Mouse (Mus musculus) liver, adult 2 months (tissue): ENCODE data around the gene Ankib1. TPM values are rescaled to one million over a fixed set of nuclear protein-coding genes. Genes with fewer than 3 reads are reported as not detected.

Source experiments
- DNase-seq: peaks from one replicate; pipeline ENCODE4 v3.0.0-alpha.2; 2011; ENCODE audit warnings: low read depth, low spot score; ENCODE audit errors: extremely low read depth
- H3K27ac ChIP-seq: fragments of 200-500 bp; replicated peaks from 2 replicates; pipeline ENCODE4 v1.5.1; 2012; ENCODE audit warnings: low read depth, mild to moderate bottlenecking, control low read depth, inconsistent platforms, low read length; ENCODE audit not compliant: insufficient read depth
- H3K27me3 ChIP-seq: fragments of 200-500 bp; 2 replicates; pipeline ENCODE4 v1.6.1; 2012; ENCODE audit warnings: mild to moderate bottlenecking, moderate library complexity, low read length, inconsistent platforms; ENCODE audit not compliant: control insufficient read depth, insufficient read depth
- H3K36me3 ChIP-seq: fragments of 200-500 bp; 2 replicates; pipeline ENCODE4 v1.6.1; 2012; ENCODE audit warnings: low read length, inconsistent platforms; ENCODE audit not compliant: control insufficient read depth, insufficient read depth
- H3K4me1 ChIP-seq: fragments of 200-500 bp; 2 replicates; pipeline ENCODE4 v1.6.1; 2011; ENCODE audit warnings: low read length; ENCODE audit not compliant: control insufficient read depth, insufficient read depth
- H3K4me3 ChIP-seq: fragments of 200-500 bp; 2 replicates; pipeline ENCODE4 v1.5.1; 2011; ENCODE audit warnings: low read depth, mild to moderate bottlenecking, control low read depth, low read length, moderate library complexity; ENCODE audit not compliant: insufficient read depth
- H3K79me2 ChIP-seq: fragments of 200-500 bp; 2 replicates; pipeline ENCODE4 v1.6.1; 2012; ENCODE audit warnings: inconsistent platforms, mild to moderate bottlenecking, low read length, moderate library complexity; ENCODE audit not compliant: control insufficient read depth, insufficient read depth
- H3K9ac ChIP-seq: fragments of 200-500 bp; 2 replicates; pipeline ENCODE4 v1.6.1; 2012; ENCODE audit warnings: low read depth, mild to moderate bottlenecking, control low read depth, inconsistent platforms, low read length
- CTCF ChIP-seq: fragments of 200-500 bp; IDR thresholded peaks from 2 replicates; pipeline ENCODE4 v1.5.1; 2011; ENCODE audit warnings: low read depth, low read length, control low read depth
- POLR2A ChIP-seq: fragments of 200-500 bp; IDR thresholded peaks from 2 replicates; pipeline ENCODE4 v1.6.1; 2011; ENCODE audit warnings: low read length, control low read depth; ENCODE audit not compliant: insufficient read depth; ENCODE audit errors: extremely low read depth
- WGBS: fragments of 180-500 bp; shearing (Covaris S2); methylation state at CpG from one replicate; pipeline ENCODE4 v1.1.7; 2018; 5-methylcytosine and 5-hydroxymethylcytosine counted together
- polyA plus RNA-seq: library from polyadenylated mRNA; depleted of rRNA; stranded (reverse); fragments of >200 nt; gene quantifications from 2 replicates; pipeline ENCODE4 v1.2.3, GENCODE M21; 2012; rRNA removed
- total RNA-seq: library from RNA; depleted of rRNA; stranded (reverse); fragments of >200 nt; gene quantifications from 2 replicates; pipeline ENCODE4 v1.2.3, GENCODE M21; 2014; rRNA removed

Ankib1 gene
- total RNA-seq (15.9 and 16.0 TPM in 2 replicates), polyA plus RNA-seq (4.0 and 4.4 TPM in 2 replicates)

GRCm38 (mm10) chr5:3802433-3803291 is at the start of gene Ankib1, which contains the start of gene Krit1:
TSS of gene Ankib1 (minus strand) at chr5:3802925.
TSS of gene Krit1 (plus strand) at chr5:3803184.
- peaks cover 9% of the 10 kb centered on the region for H3K4me1 ChIP-seq
- WGBS = under 1% methylated on average over 106 of the region's 109 CpGs
- TF ChIP-seq POLR2A (peak; percentile 39; the same call in 1 of the 2 replicates), CTCF (no peak)

GRCm38 (mm10) chr5:3845026-3845425 is 42.3 kb upstream of the Ankib1 start, which contains the start of gene Lrrd1:
TSS of gene Lrrd1 (plus strand) at chr5:3845173.
- Histone ChIP-seq H3K4me3 (no peak within 1 kb of the TSS), H3K79me2 (no peaks in the 10 kb centered on the region), H3K9ac (no peak within 1 kb of the TSS), H3K27me3 (no peaks in the 10 kb centered on the region), H3K4me1 (no peaks in the 10 kb centered on the region), H3K27ac (no peak within 1 kb of the TSS), H3K36me3 (peaks cover 18% of the 10 kb centered on the region)
- no peak for TF ChIP-seq POLR2A
- TF ChIP-seq CTCF = no peak
- DNase-seq = no peak
- 23% methylated on average over 24 of the region's 24 CpGs for WGBS

More at GRCm38 (mm10) chr5:3802433-3803291, at the start of gene Ankib1, which contains the start of gene Krit1:
- Histone ChIP-seq H3K9ac (peak within 1 kb of the TSS; percentile 93), H3K79me2 (peaks cover 2% of the 10 kb centered on the region; the same call in 1 of the 2 replicates), H3K27ac (peak within 1 kb of the TSS; percentile 68), H3K36me3 (peaks cover 3% of the 10 kb centered on the region; the same call in 1 of the 2 replicates), H3K4me3 (peak within 1 kb of the TSS; percentile 98), H3K27me3 (no peaks in the 10 kb centered on the region)
- peak; percentile 74 for DNase-seq

GRCm38 (mm10) chr5:3834107-3834506 is 31.4 kb upstream of the Ankib1 start:
- Histone ChIP-seq H3K4me3 (no peak overlapping the region), H3K4me1 (no peaks in the 10 kb centered on the region), H3K79me2 (no peaks in the 10 kb centered on the region), H3K27ac (no peak overlapping the region), H3K36me3 (peaks cover 38% of the 10 kb centered on the region), H3K9ac (no peak overlapping the region), H3K27me3 (no peaks in the 10 kb centered on the region)
- 71% methylated on average over 1 of the region's 1 CpGs for WGBS
- TF ChIP-seq CTCF (no peak), POLR2A (no peak)
- DNase-seq = no peak

- Histone ChIP-seq H3K4me3 (no peak overlapping the region), H3K4me1 (peaks cover 2% of the 10 kb centered on the region; the same call in 1 of the 2 replicates), H3K79me2 (peaks cover 2% of the 10 kb centered on the region; the same call in 1 of the 2 replicates), H3K27me3 (no peaks in the 10 kb centered on the region), H3K27ac (no peak overlapping the region), H3K9ac (no peak overlapping the region), H3K36me3 (peaks cover 21% of the 10 kb centered on the region)
- 93% methylated on average over 1 of the region's 1 CpGs for WGBS
- no peak for DNase-seq
- TF ChIP-seq CTCF = no peak
- no peak for TF ChIP-seq POLR2A
Observed at GRCm38 (mm10) chr5:3808472-3808871, 5.7 kb upstream of the Ankib1 start.

GRCm38 (mm10) chr5:3803292-3804165 is 804 bp upstream of the Ankib1 start:
- peak; percentile 58 for DNase-seq
- Histone ChIP-seq H3K4me1 (peaks cover 9% of the 10 kb centered on the region), H3K27ac (peak overlapping the region; percentile 68), H3K36me3 (peaks cover 4% of the 10 kb centered on the region; the same call in 1 of the 2 replicates), H3K79me2 (peaks cover 2% of the 10 kb centered on the region; the same call in 1 of the 2 replicates), H3K9ac (peak overlapping the region; percentile 93), H3K4me3 (peak overlapping the region; percentile 98), H3K27me3 (no peaks in the 10 kb centered on the region)
- under 1% methylated on average over 36 of the region's 36 CpGs for WGBS
- TF ChIP-seq CTCF (no peak; the same call in 1 of the 2 replicates), POLR2A (no peak)
